ENCODE assay signal across 28 mouse cellular contexts in the genomic region with DNA sequence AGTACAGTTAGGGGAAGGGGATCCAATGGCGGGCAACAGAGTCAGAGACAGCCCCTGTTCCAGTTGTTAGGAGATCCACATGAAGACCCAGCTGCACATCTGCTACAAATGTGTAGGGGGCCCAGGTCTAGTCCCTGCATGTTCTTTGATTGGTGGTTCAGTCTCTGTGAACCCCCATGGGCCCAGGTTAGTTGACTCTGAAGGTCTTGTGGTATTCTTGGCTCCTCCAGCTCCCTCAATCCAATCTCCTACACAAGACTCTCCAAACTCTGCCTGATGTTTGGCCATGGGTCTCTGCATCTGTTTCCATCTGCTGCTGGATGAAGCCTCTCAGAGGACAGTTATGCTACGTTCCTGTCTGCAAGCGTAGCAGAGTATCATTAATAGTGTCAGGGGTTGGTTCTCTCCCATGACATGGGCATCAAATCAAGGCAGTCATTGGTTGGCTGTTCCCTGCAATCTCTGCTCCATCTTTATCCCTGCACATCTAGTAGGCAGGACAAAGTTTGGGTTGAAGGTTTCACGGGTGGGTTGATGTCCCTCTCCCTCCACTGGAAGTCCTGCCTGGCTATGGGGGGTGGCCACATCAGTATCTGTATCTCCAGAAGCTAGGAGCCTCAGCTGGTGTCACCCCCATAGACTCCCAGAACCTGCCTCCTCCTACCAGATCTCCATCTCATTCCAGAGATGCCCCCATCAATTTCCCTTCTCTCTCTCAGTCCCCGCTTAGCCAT. TPM values are rescaled to one million over a fixed set of nuclear protein-coding genes. Genes with fewer than 3 reads are reported as not detected.
A peak's percentile ranks its signal among the peaks of the same experiment; 100 is the strongest.
DNase-seq lines count a peak whose midpoint lies in the region; ATAC-seq and TF ChIP-seq lines count a peak whose summit lies in the region.
"Had no signal": no experiment of that assay in that cellular context is flagged by ENCODE, and none has a peak within 500 bp of the region (broad histone marks: within the 10 kb centered on the region; RNA-seq: fewer than 3 reads in every experiment).

No protein-coding gene starts in this region.

- TF ChIP-seq CTCF in liver, adult 2 months (IDR thresholded peaks at IDR 0.05; ENCODE audit: low read depth, low read length), result no peak
- TF ChIP-seq CTCF in heart, postnatal 0 days (IDR thresholded peaks at IDR 0.05; ENCODE audit: low read depth), result no peak

- H3K79me2 ChIP-seq in liver, adult 2 months (ENCODE audit: control insufficient read depth, insufficient read depth, low read length), result no peaks in the 10 kb centered on the region

- no peaks in the 10 kb centered on the region for H3K36me3 ChIP-seq in heart, embryonic 13.5 days
- no peaks in the 10 kb centered on the region for H3K36me3 ChIP-seq in liver, adult 2 months (ENCODE audit: control insufficient read depth, insufficient read depth, low read length)
- H3K36me3 ChIP-seq in liver, embryonic 11.5 days (ENCODE audit: control insufficient read depth, insufficient read depth, low read length), result no peaks in the 10 kb centered on the region
- H3K36me3 ChIP-seq in heart, postnatal 0 days (replicated peaks; ENCODE audit: control insufficient read depth, insufficient read depth, low read length), result no peaks in the 10 kb centered on the region
- no peaks in the 10 kb centered on the region for H3K36me3 ChIP-seq in stomach, embryonic 15.5 days
- H3K36me3 ChIP-seq: limb, embryonic 13.5 days had no signal

- WGBS in heart, embryonic 13.5 days, result 77% methylated on average over 5 of the region's 5 CpGs
- WGBS in liver, adult 2 months, result 88% methylated on average over 5 of the region's 5 CpGs
- WGBS in liver, embryonic 11.5 days, result 83% methylated on average over 5 of the region's 5 CpGs
- WGBS in heart, postnatal 0 days, result 81% methylated on average over 5 of the region's 5 CpGs
- WGBS in stomach, embryonic 15.5 days, result 81% methylated on average over 5 of the region's 5 CpGs

- peaks cover 10% of the 10 kb centered on the region for H3K4me1 ChIP-seq in heart, embryonic 13.5 days
- peaks cover 8% of the 10 kb centered on the region; the same call in 1 of the 2 replicates for H3K4me1 ChIP-seq in liver, adult 2 months (ENCODE audit: control insufficient read depth, insufficient read depth, low read length)
- H3K4me1 ChIP-seq in liver, embryonic 11.5 days (replicated peaks; ENCODE audit: control insufficient read depth, insufficient read depth, low read length), result peaks cover 2% of the 10 kb centered on the region; the same call in 1 of the 2 replicates
- peaks cover 3% of the 10 kb centered on the region; the same call in 1 of the 2 replicates for H3K4me1 ChIP-seq in heart, postnatal 0 days (ENCODE audit: control insufficient read depth, insufficient read depth)
- H3K4me1 ChIP-seq in stomach, embryonic 15.5 days, result 0 out of 2 replicates have a peak, but pooled peaks cover 3% of the 10 kb centered on the region
- H3K4me1 ChIP-seq: forebrain, embryonic 13.5 days had no signal

- no peak for ATAC-seq in heart, embryonic 13.5 days (ENCODE audit: extremely low read depth, insufficient number of reproducible peaks, low FRiP score, low TSS enrichment)
- ATAC-seq in liver, embryonic 11.5 days (replicated peaks; ENCODE audit: low FRiP score), result no peak
- no peak for ATAC-seq in heart, postnatal 0 days (ENCODE audit: insufficient read depth, low read depth)
- ATAC-seq in stomach, embryonic 15.5 days (ENCODE audit: insufficient read depth, low FRiP score, low read depth), result no peak
- ATAC-seq: forebrain, embryonic 13.5 days; hindbrain, embryonic 16.5 days had no signal

- no peak overlapping the region for H3K9ac ChIP-seq in heart, embryonic 13.5 days
- H3K9ac ChIP-seq in liver, adult 2 months (ENCODE audit: low read depth, low read length), result no peak overlapping the region
- no peak overlapping the region for H3K9ac ChIP-seq in liver, embryonic 11.5 days (ENCODE audit: low read depth, low read length)
- no peak overlapping the region for H3K9ac ChIP-seq in heart, postnatal 0 days (replicated peaks; ENCODE audit: low read depth, low read length)
- H3K9ac ChIP-seq in stomach, embryonic 15.5 days, result no peak overlapping the region
- H3K9ac ChIP-seq: forebrain, embryonic 13.5 days; limb, embryonic 13.5 days; liver, embryonic 14.5 days; lung, embryonic 14.5 days had no signal

- TF ChIP-seq EP300 in heart, postnatal 0 days (IDR thresholded peaks at IDR 0.05; ENCODE audit: low read depth), result no peak

- no peak for DNase-seq in heart, adult 8-10 months (ENCODE audit: low spot score)
- DNase-seq in liver, adult 2 months (ENCODE audit: extremely low read depth, low read depth, low spot score), result no peak
- DNase-seq in liver, embryonic 11.5 days (ENCODE audit: low spot score), result no peak
- DNase-seq in heart, postnatal 0 days (ENCODE audit: low spot score), result no peak
- DNase-seq in cerebellum, postnatal 4 days (ENCODE audit: low spot score in 2 of 2), result no peak
- DNase-seq: B cell, adult 2 months; cerebellum, adult 2 months; cerebellum, postnatal 25 days; midbrain, embryonic 14.5 days; retina, postnatal 1 day; right cerebral cortex, postnatal 14 days; thymus, adult 2 months; thymus, postnatal 36 days had no signal

- H3K27ac ChIP-seq in heart, embryonic 13.5 days (replicated peaks), result peak overlapping the region; percentile 74
- peak overlapping the region; percentile 34 for H3K27ac ChIP-seq in liver, adult 2 months (replicated peaks; ENCODE audit: insufficient read depth, low read depth, low read length)
- H3K27ac ChIP-seq in liver, embryonic 11.5 days (ENCODE audit: low read depth, low read length), result no peak overlapping the region
- peak overlapping the region; percentile 63 for H3K27ac ChIP-seq in heart, postnatal 0 days (ENCODE audit: low read depth)
- peak overlapping the region; percentile 31; the same call in 1 of the 2 replicates for H3K27ac ChIP-seq in stomach, embryonic 15.5 days
- H3K27ac ChIP-seq: forebrain, embryonic 13.5 days; limb, embryonic 13.5 days; liver, embryonic 14.5 days; macrophage had no signal

- no peaks in the 10 kb centered on the region for H3K9me3 ChIP-seq in heart, embryonic 13.5 days
- no peaks in the 10 kb centered on the region for H3K9me3 ChIP-seq in liver, embryonic 11.5 days (ENCODE audit: control insufficient read depth, low read length)
- no peaks in the 10 kb centered on the region for H3K9me3 ChIP-seq in heart, postnatal 0 days (replicated peaks; ENCODE audit: control insufficient read depth, low read length)
- H3K9me3 ChIP-seq in stomach, embryonic 15.5 days, result no peaks in the 10 kb centered on the region
- H3K9me3 ChIP-seq: forebrain, embryonic 13.5 days; limb, embryonic 13.5 days had no signal

- no peak for TF ChIP-seq POLR2A in liver, adult 2 months (IDR thresholded peaks at IDR 0.05; ENCODE audit: extremely low read depth, insufficient read depth, low read length)

- no peaks in the 10 kb centered on the region for H3K27me3 ChIP-seq in heart, embryonic 13.5 days (replicated peaks)
- no peaks in the 10 kb centered on the region for H3K27me3 ChIP-seq in liver, adult 2 months (ENCODE audit: control insufficient read depth, insufficient read depth, low read length)
- no peaks in the 10 kb centered on the region for H3K27me3 ChIP-seq in liver, embryonic 11.5 days (replicated peaks; ENCODE audit: control insufficient read depth, insufficient read depth, low read length)
- H3K27me3 ChIP-seq in heart, postnatal 0 days (ENCODE audit: control insufficient read depth, insufficient read depth, low read length), result no peaks in the 10 kb centered on the region
- H3K27me3 ChIP-seq in stomach, embryonic 15.5 days (replicated peaks), result no peaks in the 10 kb centered on the region
- H3K27me3 ChIP-seq: forebrain, embryonic 13.5 days; limb, embryonic 13.5 days had no signal

- H3K4me2 ChIP-seq in heart, embryonic 13.5 days, result no peak overlapping the region
- H3K4me2 ChIP-seq in liver, embryonic 11.5 days, result no peak overlapping the region
- no peak overlapping the region for H3K4me2 ChIP-seq in heart, postnatal 0 days (ENCODE audit: low read depth, low read length)
- H3K4me2 ChIP-seq in stomach, embryonic 15.5 days, result no peak overlapping the region
- H3K4me2 ChIP-seq: forebrain, embryonic 13.5 days; limb, embryonic 13.5 days; lung, embryonic 14.5 days had no signal

- H3K4me3 ChIP-seq in heart, embryonic 13.5 days, result no peak overlapping the region
- no peak overlapping the region for H3K4me3 ChIP-seq in liver, adult 2 months (ENCODE audit: insufficient read depth, low read depth, low read length)
- H3K4me3 ChIP-seq in liver, embryonic 11.5 days (ENCODE audit: low read depth, low read length), result no peak overlapping the region
- no peak overlapping the region for H3K4me3 ChIP-seq in heart, postnatal 0 days (ENCODE audit: low read depth, low read length)
- no peak overlapping the region for H3K4me3 ChIP-seq in stomach, embryonic 15.5 days (replicated peaks)
- H3K4me3 ChIP-seq: forebrain, embryonic 13.5 days; limb, embryonic 13.5 days had no signal

RNA-seq across cellular contexts. Expression of gene Slc28a1, which starts 25.2 kb away (rescaled TPM):
- 0.05 and 0.11 TPM in 2 replicates for polyA plus RNA-seq in heart, embryonic 13.5 days (2015; fragmentation: Nextera tagmentation; extraction: Ambion mirVana)
- total RNA-seq in heart, adult 8-10 months (2022), result under 1 TPM in 3 of 4 experiments, not detected in 1; 0.09 to 0.31 (median 0.16) TPM
- 0.28 TPM in 1 of 2 replicates, not detected in the other for total RNA-seq in liver, adult 2 months (2014; rRNA removed)
- polyA plus RNA-seq in liver, adult 2 months (2012; rRNA removed), result 0.12 and 0.24 TPM in 2 replicates
- 0.58 and 0.67 TPM in 2 replicates for polyA plus RNA-seq in liver, embryonic 11.5 days (2014; fragmentation: Nextera tagmentation; extraction: Ambion mirVana)
- total RNA-seq in heart, postnatal 0 days (2014; rRNA removed; ENCODE audit: low replicate concordance), result not detected in 2 replicates
- polyA plus RNA-seq in heart, postnatal 0 days (2015; fragmentation: Nextera tagmentation; extraction: Ambion mirVana), result 0.04 and 0.05 TPM in 2 replicates
- polyA plus RNA-seq in stomach, embryonic 15.5 days (2015; fragmentation: Nextera tagmentation; extraction: Ambion mirVana), result 0.71 and 1.5 TPM in 2 replicates
- total RNA-seq: layer of hippocampus, adult 8-10 months; layer of hippocampus, postnatal 25 days; monocyte, adult 5-6 weeks had no signal
- polyA plus RNA-seq: adrenal gland, adult 2 months; embryonic facial prominence, embryonic 11.5 days; forebrain, embryonic 13.5 days; hindbrain, embryonic 11.5 days; hindbrain, embryonic 16.5 days; lung, embryonic 14.5 days; macrophage; midbrain, embryonic 14.5 days; neural tube, embryonic 14.5 days had no signal
